Mouse (Mus musculus): ENCODE data around the gene Cyp2a12.
"Not testable (repeated sequence)": the region's sequence is repeated elsewhere in the genome, so short reads cannot be mapped to it uniquely, and the experiment has no call there.

- TF ChIP-seq CTCF (IDR thresholded peaks at IDR 0.05; ENCODE audit: control insufficient read depth, insufficient read depth, low read length); POLR2A (IDR thresholded peaks at IDR 0.05; ENCODE audit: borderline replicate concordance, control insufficient read depth, low read depth, low read length): not testable (repeated sequence)
These were observed 2.3 kb upstream of the Cyp2a12 start for GRCm38 (mm10) chr7:27026581-27026980.
